Mouse (Mus musculus) naive thymus-derived CD4-positive, alpha-beta T cell, adult 5 months (primary cell): Measurements from ENCODE around the gene Pum1. TPM values are rescaled to one million over a fixed set of nuclear protein-coding genes. Genes with fewer than 3 reads are reported as not detected.

ENCODE experiments used
- polyA plus RNA-seq: library from polyadenylated mRNA; unstranded; fragments of 100-300 nt; shearing (Covaris generic); gene quantifications from one replicate; pipeline ENCODE4 v1.2.1, GENCODE M21; 2017

The Pum1 gene
- polyA plus RNA-seq = 110 TPM

GRCm38 (mm10) chr4:130662979-130663725 lies at the start of gene Pum1:
Gene Pum1 (plus strand): TSS chr4:130663321.

GRCm38 (mm10) chr4:130792376-130793179 lies 129.5 kb downstream of the Pum1 start, which contains the start of gene Sdc3:
Gene Sdc3 (plus strand): TSS chr4:130792537.

Other genes with a start within 250 kb of the Pum1 start
- gene Nkain1, start 89.1 kb upstream of the Pum1 start, polyA plus RNA-seq = not detected
- 7.9 TPM for gene Sdc3, start 129.2 kb downstream of the Pum1 start, polyA plus RNA-seq
- gene Laptm5, start 249.8 kb downstream of the Pum1 start, polyA plus RNA-seq = 1,208 TPM